Mouse (Mus musculus): Measurements from ENCODE around the gene Tmem181a.
"Not testable (repeated sequence)": the region's sequence is repeated elsewhere in the genome, so short reads cannot be mapped to it uniquely, and the experiment has no call there.

DNA sequence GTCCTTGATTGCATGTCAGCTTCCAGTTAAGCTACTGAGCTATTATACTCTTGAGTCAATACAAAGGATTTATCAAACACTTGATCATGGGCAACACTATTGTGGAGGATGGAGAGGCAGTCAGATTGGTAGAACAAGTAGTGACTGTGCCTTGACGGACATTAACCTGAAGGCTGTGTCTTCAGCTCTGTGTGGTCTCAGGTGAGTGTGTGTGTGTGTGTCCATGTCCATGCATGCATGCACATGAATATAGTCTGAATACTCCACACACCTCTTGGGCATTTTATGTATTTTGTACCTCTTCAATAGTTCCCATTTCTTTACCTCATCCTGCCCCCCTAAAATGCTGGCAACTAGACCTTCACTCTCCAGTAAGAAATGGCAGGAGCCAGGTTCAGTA, 5.4 kb upstream of the Tmem181a start:
- TF ChIP-seq CTCF, POLR2A (IDR thresholded peaks at IDR 0.05; ENCODE audit: insufficient read depth, low read depth, low read length): not testable (repeated sequence)

All from olfactory bulb, adult 2 months (tissue).